In genomic region chr15:36680361-36681140, GRCm38 (mm10) we compare ENCODE assay signal across 28 mouse cellular contexts.
DNase-seq lines count a peak whose midpoint lies in the region; ATAC-seq lines count a peak whose summit lies in the region.
"Had no signal": no experiment of that assay in that cellular context is flagged by ENCODE, and none has a peak within 500 bp of the region (broad histone marks: within the 10 kb centered on the region; RNA-seq: fewer than 3 reads in every experiment).

No protein-coding gene starts in this region.

- H3K27me3 ChIP-seq in kidney, embryonic 14.5 days (ENCODE audit: control insufficient read depth, insufficient read depth, low read length), result no peaks in the 10 kb centered on the region
- H3K27me3 ChIP-seq: hindbrain, embryonic 15.5 days; liver, embryonic 13.5 days; neural tube, embryonic 15.5 days; stomach, embryonic 15.5 days had no signal

- no peaks in the 10 kb centered on the region for H3K36me3 ChIP-seq in kidney, embryonic 14.5 days (ENCODE audit: control insufficient read depth, insufficient read depth, low read length)
- H3K36me3 ChIP-seq: G1E; hindbrain, embryonic 10.5 days; hindbrain, embryonic 15.5 days; liver, embryonic 13.5 days; neural tube, embryonic 15.5 days; stomach, embryonic 15.5 days had no signal

- no peak overlapping the region for H3K9ac ChIP-seq in kidney, embryonic 14.5 days (ENCODE audit: low read depth, low read length)
- H3K9ac ChIP-seq: hindbrain, embryonic 15.5 days; liver, embryonic 13.5 days; neural tube, embryonic 15.5 days; stomach, embryonic 15.5 days had no signal

- DNase-seq in heart, adult 11 months, result peak; percentile 91
- no peak for DNase-seq in heart, adult 9 months (ENCODE audit: low spot score in 2 of 2)
- DNase-seq in kidney, adult 9 months, result peak; percentile 51
- DNase-seq in gonadal fat pad, adult 2 months (ENCODE audit: low read depth), result peak; percentile 41
- DNase-seq in cerebellum, adult 11 months, result no peak
- no peak for DNase-seq in lung, postnatal 25 days (ENCODE audit: low spot score)
- DNase-seq: adrenal gland, postnatal 10 days; cerebellum, postnatal 14 days; gastrocnemius, postnatal 25 days; heart, postnatal 14 days; layer of hippocampus, postnatal 36 days; left cerebral cortex, postnatal 4 days; liver, embryonic 13.5 days; lung, adult 2 months; lung, postnatal 10 days; midbrain, embryonic 14.5 days; retina, postnatal 1 day; right cerebral cortex, postnatal 25 days; thymus, postnatal 14 days had no signal

- no peak for ATAC-seq in kidney, embryonic 14.5 days (ENCODE audit: low FRiP score, low TSS enrichment)
- ATAC-seq: forebrain, embryonic 14.5 days; inflammation-experienced regulatory T-cells, adult 6 months had no signal

- no peak overlapping the region for H3K4me2 ChIP-seq in kidney, embryonic 14.5 days (replicated peaks; ENCODE audit: low read depth, low read length)
- H3K4me2 ChIP-seq: hindbrain, embryonic 15.5 days; liver, embryonic 13.5 days; neural tube, embryonic 15.5 days; stomach, embryonic 15.5 days had no signal

- H3K27ac ChIP-seq in kidney, embryonic 14.5 days (ENCODE audit: low read depth, low read length), result no peak overlapping the region
- H3K27ac ChIP-seq: hindbrain, embryonic 10.5 days; hindbrain, embryonic 15.5 days; kidney, postnatal 0 days; liver, embryonic 13.5 days; neural tube, embryonic 15.5 days; stomach, embryonic 15.5 days had no signal

- H3K4me3 ChIP-seq in kidney, embryonic 14.5 days (ENCODE audit: low read length), result no peak overlapping the region
- H3K4me3 ChIP-seq: hindbrain, embryonic 10.5 days; hindbrain, embryonic 15.5 days; liver, embryonic 13.5 days; neural tube, embryonic 15.5 days; stomach, embryonic 15.5 days had no signal

- 74% methylated on average over 11 of the region's 11 CpGs for WGBS in kidney, embryonic 14.5 days

- no peaks in the 10 kb centered on the region for H3K9me3 ChIP-seq in kidney, embryonic 14.5 days (ENCODE audit: control insufficient read depth, low read length)
- H3K9me3 ChIP-seq: G1E; hindbrain, embryonic 10.5 days; hindbrain, embryonic 15.5 days; liver, embryonic 13.5 days; neural tube, embryonic 15.5 days; stomach, embryonic 15.5 days had no signal

- H3K4me1 ChIP-seq in kidney, embryonic 14.5 days (ENCODE audit: control insufficient read depth, insufficient read depth, low read length), result no peaks in the 10 kb centered on the region
- H3K4me1 ChIP-seq: hindbrain, embryonic 10.5 days; hindbrain, embryonic 15.5 days; neural tube, embryonic 15.5 days; stomach, embryonic 15.5 days had no signal

Comparison
In these comparisons a context has a peak if more than half of its experiments do, and no peak if none do; other contexts are left out.
1. DNase-seq: peak in heart, adult 11 months (single experiment), kidney, adult 9 months (single experiment) and gonadal fat pad, adult 2 months (single experiment); none in heart, adult 9 months (0 of 2), cerebellum, adult 11 months (single experiment) and lung, postnatal 25 days (single experiment).